Mouse (Mus musculus) layer of hippocampus, adult 2 months (tissue): ENCODE measurements at regions not wholly inside any gene's neighbourhood (a gene's known extent, or its start where the extent isn't known, plus 50 kb on each side); places are given as distances from the start of the nearest gene placed in this dataset.

Experiments used
- DNase-seq, 2 experiments: peaks; one replicate each; pipeline ENCODE4 v3.0.0; 2022; ENCODE audit warnings: low spot score in 2 of 2
- H3K27ac ChIP-seq: fragments of 200-600 bp; 2 replicates; pipeline ENCODE4 v1.8.1; 2022
- H3K4me3 ChIP-seq: fragments of 200-600 bp; 2 replicates; pipeline ENCODE4 v1.8.1; 2022; ENCODE audit warnings: mild to moderate bottlenecking
- CTCF ChIP-seq: fragments of 200-600 bp; conservative IDR thresholded peaks from 2 replicates; pipeline ENCODE4 v1.8.1; 2022; ENCODE audit warnings: antibody characterized with exemption, mild to moderate bottlenecking, moderate library complexity

DNA sequence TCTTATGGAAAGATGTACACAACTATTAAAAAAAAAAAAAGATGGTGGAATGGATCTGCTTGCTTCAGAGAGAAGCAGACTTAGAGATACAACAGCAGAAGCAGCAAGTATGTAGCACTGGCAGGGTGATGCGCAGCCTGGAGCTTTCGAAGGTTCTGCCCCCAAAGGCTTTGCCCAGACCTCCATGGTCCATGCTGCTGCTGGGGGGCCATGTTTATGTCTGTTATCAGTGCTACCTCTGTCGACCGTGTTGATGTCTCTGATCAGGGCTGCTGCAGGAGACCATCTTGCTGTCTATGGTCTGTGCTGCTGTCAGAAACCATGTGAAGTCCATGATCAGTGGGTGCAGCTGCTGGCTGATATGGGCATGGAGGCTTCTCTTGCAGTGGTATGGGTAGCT is 88.6 kb upstream of the Fam189a1 start:
- TF ChIP-seq CTCF = no peak
- no peak for DNase-seq
- H3K27ac ChIP-seq = no peak overlapping the region

DNA sequence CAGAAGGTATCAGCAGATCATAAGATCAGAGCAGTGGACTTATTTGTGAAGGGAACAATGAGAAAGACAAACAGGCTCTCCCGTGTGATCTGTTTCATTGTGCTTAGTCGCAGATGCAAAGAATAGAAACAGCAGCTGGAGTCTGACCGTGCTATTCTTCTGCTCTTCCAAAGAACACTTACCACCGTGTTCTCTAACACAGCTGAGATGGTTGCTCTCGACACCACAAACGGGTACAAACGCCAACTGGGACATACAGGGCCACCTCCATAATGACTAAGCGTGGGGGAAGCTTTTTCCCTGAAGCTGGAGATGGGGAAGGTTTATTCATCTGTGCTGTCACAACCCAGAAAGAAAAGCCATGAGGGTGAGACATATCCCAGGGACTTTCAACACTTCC is 84.8 kb upstream of the Fam189a1 start:
- Histone ChIP-seq H3K4me3 (no peak overlapping the region), H3K27ac (0 out of 2 replicates have a peak overlapping the region, but pooled peaks have one; percentile 28)
- peak; percentile 22 to 39 for DNase-seq
- TF ChIP-seq CTCF = no peak

More for the DNA sequence above, 88.6 kb upstream of the Fam189a1 start:
- no peak overlapping the region for H3K4me3 ChIP-seq

DNA sequence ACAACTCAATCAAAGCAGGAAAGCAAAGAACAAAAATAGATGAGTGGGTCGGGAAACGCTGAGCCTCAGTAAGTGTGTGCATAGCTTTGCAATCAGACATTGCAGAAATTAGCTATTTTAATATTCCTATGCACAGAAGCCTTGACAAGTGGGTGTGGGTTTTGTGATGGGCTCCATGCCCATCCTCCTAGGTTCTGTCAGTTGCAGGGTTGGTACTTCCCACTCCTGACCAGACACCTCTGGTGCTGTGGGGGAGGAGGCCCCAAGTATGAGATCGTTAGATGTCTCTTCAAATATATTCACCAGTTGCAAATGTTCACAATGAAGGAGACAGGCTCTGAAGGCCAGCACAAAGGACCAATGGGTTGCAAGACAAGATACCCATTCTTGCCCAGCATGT is 79.3 kb upstream of the Fam189a1 start:
- peak; percentile 29 to 41 for DNase-seq
- H3K27ac ChIP-seq = peak overlapping the region; percentile 53; the same call in 1 of the 2 replicates
- TF ChIP-seq CTCF = no peak
- no peak overlapping the region for H3K4me3 ChIP-seq

DNA sequence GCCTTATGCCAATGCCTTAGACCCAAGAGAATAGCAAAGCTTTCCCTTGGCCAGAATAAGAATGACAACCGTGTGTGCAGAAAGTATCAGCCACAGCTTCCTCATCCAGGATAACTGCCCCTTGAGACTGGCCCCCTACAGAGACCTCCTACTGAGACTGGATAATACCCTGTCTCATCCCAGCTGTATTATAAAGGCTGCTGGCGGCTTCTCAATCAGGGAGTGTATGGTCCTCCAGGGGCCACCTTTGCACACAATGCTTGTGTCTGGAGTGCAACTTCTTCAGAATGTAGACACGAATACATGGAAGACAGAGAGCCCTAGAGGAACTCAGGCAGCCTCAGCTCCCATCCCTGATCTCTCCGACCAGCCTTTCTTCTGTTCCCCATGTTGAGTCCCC is 77.3 kb upstream of the Fam189a1 start:
- no peak for TF ChIP-seq CTCF
- Histone ChIP-seq H3K27ac (no peak overlapping the region), H3K4me3 (no peak overlapping the region)
- DNase-seq = no peak

DNA sequence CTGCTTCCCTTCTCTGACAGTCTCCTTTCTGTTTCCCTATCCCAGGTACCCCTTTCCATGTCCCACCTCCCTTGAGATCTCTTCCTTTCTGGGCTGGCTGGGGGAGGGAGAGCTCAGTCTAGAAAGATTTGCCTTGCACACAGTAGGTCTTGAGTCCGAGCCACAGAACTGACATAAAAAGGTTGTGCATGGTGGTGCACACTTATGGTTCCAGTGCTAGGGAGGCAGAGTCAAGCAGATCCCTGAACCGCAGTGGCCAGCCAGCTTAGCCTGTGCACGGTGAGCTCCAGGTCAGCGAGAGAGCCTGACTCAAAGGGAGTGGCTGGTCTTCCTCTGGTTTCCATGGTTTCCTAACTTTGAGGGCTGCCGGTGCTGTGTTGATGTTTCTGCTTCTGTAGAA is 72.9 kb upstream of the Fam189a1 start:
- no peak overlapping the region for H3K4me3 ChIP-seq
- no peak for TF ChIP-seq CTCF
- no peak overlapping the region for H3K27ac ChIP-seq
- no peak for DNase-seq

DNA sequence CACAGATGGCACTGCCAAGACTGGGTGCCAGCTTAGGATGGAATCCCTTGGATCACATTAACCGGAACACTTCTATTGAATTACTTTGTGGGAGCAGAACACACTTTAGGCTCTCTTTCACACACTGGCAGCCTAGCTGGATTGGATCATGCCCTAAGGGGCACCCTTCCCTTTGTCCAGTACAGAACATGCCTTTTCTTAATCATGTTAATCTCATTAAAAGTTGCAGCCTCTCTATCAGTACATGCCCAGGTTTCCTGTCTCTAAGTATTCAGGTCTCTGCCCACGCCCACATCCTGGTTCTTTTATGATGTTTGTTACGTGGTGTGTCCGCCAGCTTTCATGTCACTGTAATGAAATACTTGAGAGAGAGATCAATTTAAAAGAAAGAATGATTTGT is 69.8 kb upstream of the Fam189a1 start:
- no peak for TF ChIP-seq CTCF
- Histone ChIP-seq H3K4me3 (no peak overlapping the region), H3K27ac (no peak overlapping the region)
- DNase-seq = no peak

DNA sequence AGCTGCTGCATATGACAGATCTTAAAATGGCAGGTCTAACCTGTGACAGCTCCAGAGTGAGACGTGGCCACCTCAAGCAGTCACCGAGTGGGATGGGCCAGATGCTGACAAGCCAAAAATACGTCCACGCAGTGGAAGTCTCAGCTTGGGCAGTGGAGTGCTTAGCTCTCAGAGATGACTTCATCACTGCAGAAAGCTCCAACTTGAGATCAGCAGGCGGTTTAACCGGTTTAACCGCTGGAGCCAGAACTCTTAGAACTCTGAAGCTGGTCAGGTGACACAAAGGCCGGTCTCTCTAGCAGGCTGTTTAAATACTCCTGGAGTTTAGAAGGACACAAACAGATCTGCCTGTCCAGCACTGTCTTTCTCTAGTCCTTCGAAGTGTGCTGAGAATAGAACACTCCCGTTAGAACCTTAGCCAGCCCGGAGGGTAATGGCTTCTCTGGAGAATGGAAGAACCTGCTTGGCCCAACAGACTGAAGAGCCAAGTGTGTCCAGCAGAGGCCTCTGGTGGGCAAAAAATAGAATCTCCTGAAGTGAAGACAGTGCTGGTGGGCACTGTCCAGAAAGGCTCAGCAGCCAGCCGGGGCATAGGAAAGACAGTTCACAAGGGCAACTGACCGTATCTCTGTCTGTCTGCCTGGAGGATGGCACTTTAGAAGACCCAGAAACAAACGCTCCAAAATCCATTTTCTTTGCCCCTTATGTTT is 57.0 kb upstream of the Fam189a1 start:
- Histone ChIP-seq H3K27ac (no peak overlapping the region), H3K4me3 (no peak overlapping the region)
- DNase-seq = no peak
- TF ChIP-seq CTCF = peak; percentile 68

DNA sequence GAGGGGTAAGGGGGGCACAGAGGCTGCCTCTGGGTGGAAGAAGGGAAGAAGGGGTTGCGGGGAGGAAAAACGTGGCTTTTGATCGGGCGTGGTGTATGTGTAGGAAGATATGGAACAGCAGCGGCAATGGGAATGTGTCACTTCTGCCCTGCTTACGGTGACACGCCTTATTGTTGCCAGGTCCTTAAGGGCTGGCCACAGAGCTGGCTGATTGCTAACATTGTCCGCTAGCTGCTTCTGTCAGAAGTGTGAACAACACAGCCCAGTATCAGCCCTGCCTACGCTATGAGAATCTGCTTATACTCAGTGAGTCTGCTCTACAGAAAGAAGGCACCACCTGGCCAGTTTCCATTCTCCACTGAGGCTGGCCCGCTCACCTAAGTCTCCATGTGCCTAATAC is 50.9 kb upstream of the Fam189a1 start:
- no peak for DNase-seq
- H3K27ac ChIP-seq = no peak overlapping the region
- TF ChIP-seq CTCF = no peak
- H3K4me3 ChIP-seq = no peak overlapping the region
